Mouse (Mus musculus) adipocyte (in vitro differentiated cells): ENCODE results near the gene Hist2h3c1.
"Not testable (repeated sequence)": the region's sequence is repeated elsewhere in the genome, so short reads cannot be mapped to it uniquely, and the experiment has no call there.

Source experiments
- DNase-seq: peaks from one replicate; pipeline ENCODE4 v3.0.0-alpha.2; 2016; ENCODE audit warnings: low spot score

The Hist2h3c1 gene

GRCm38 (mm10) chr3:96255926-96256593 is 9.6 kb downstream of the Hist2h3c1 start:
- no peak for DNase-seq

GRCm38 (mm10) chr3:96257190-96257589 is 10.7 kb downstream of the Hist2h3c1 start:
- no peak for DNase-seq

- DNase-seq: no peak
Observed at GRCm38 (mm10) chr3:96260220-96260619, 13.7 kb downstream of the Hist2h3c1 start.

GRCm38 (mm10) chr3:96261623-96262022 is 15.1 kb downstream of the Hist2h3c1 start:
- DNase-seq: no peak

GRCm38 (mm10) chr3:96262216-96262875 is 15.9 kb downstream of the Hist2h3c1 start:
- DNase-seq: peak; percentile 94

GRCm38 (mm10) chr3:96262979-96263550 is 16.6 kb downstream of the Hist2h3c1 start, which contains the start of gene Hist2h4:
Gene Hist2h4, minus strand, starts transcription at chr3:96263311.
- peak; percentile 99 for DNase-seq

- DNase-seq: peak; percentile 83
Observed at GRCm38 (mm10) chr3:96263558-96264403, 17.3 kb downstream of the Hist2h3c1 start.

GRCm38 (mm10) chr3:96264404-96264949 is 18.0 kb downstream of the Hist2h3c1 start:
- DNase-seq: no peak

GRCm38 (mm10) chr3:96266132-96266710 is 19.7 kb downstream of the Hist2h3c1 start:
- no peak for DNase-seq

- no peak for DNase-seq
Observed at GRCm38 (mm10) chr3:96267541-96267940, 21.1 kb downstream of the Hist2h3c1 start.

GRCm38 (mm10) chr3:96268051-96268775 is 21.7 kb downstream of the Hist2h3c1 start, which contains the start of gene Hist2h3b:
Gene Hist2h3b, plus strand, starts transcription at chr3:96268654.
- peak; percentile 90 for DNase-seq

- DNase-seq: not testable (repeated sequence)
Observed at GRCm38 (mm10) chr3:96268776-96269378, 22.4 kb downstream of the Hist2h3c1 start.

- peak; percentile 98 for DNase-seq
Observed at GRCm38 (mm10) chr3:96269511-96270474, 23.3 kb downstream of the Hist2h3c1 start, which contains the start of gene Hist2h2bb. Gene Hist2h2bb, plus strand, starts transcription at chr3:96269752.

- peak; percentile 32 for DNase-seq
Observed at GRCm38 (mm10) chr3:96273591-96274465, 27.3 kb downstream of the Hist2h3c1 start.

GRCm38 (mm10) chr3:96277428-96277799 is 30.9 kb downstream of the Hist2h3c1 start:
- peak; percentile 45 for DNase-seq

GRCm38 (mm10) chr3:96277800-96278624 is 31.5 kb downstream of the Hist2h3c1 start:
- peak; percentile 74 for DNase-seq

GRCm38 (mm10) chr3:96280660-96281059 is 34.2 kb downstream of the Hist2h3c1 start:
- peak; percentile 38 for DNase-seq
